Mouse (Mus musculus) c-Kit-positive CD71-positive TER-119-positive erythroid progenitor cells, embryonic 14.5 days (primary cell): ENCODE measurements around the gene Dao.

Experiments
- DNase-seq: peaks from one replicate; pipeline ENCODE4 v3.0.0-alpha.2; 2013; ENCODE audit warnings: low spot score

The Dao gene

GRCm38 (mm10) chr5:114027217-114027944 lies 23.9 kb downstream of the Dao start:
- DNase-seq = no peak

DNA sequence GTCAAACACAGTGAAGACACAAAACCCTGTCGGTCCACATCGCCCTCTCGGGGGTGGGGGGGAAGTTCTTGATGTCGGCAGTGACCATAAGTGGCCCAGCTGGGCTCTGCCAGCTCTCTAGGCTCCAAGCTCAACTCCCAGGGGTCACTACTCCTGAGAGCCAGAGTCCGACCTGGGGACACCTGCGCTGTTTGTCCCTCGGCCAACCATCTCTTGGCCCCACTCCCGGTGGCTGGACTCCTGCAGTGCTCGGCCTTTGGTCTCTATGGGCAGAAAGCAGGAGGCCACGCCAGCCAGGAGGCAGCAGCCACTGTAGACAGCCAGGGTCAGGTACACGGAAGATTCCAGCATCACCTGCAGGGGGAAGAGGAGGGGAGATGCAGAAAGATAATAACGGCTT lies 24.6 kb downstream of the Dao start:
- no peak for DNase-seq

GRCm38 (mm10) chr5:114030652-114031051 lies 27.1 kb downstream of the Dao start:
- no peak for DNase-seq

GRCm38 (mm10) chr5:114032161-114032763 lies 28.8 kb downstream of the Dao start:
- DNase-seq = no peak

DNA sequence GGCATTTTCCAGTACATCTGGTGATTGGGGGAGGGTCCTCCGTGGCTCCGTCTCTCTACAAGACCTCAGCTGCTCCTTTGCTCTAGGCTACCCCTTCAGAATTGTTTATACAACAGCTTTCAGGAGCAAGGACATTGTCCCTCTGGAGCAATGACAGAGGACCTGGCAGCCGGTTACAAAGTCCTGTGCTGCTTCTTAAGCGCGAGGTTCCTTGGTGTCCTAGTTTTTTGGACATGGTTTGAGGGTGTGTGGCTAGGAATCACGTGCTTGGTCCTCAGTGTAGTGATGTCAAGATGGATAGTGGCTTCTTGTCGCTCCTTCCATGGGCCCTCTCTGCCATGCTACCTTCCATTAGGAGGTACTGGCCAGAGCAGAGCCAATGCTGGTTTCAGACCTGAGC lies 30.9 kb downstream of the Dao start:
- no peak for DNase-seq

- DNase-seq = no peak
Observed at GRCm38 (mm10) chr5:114035111-114035510, 31.6 kb downstream of the Dao start.

- DNase-seq = no peak
Observed at GRCm38 (mm10) chr5:114040508-114040907, 37.0 kb downstream of the Dao start.

GRCm38 (mm10) chr5:114040911-114041310 lies 37.4 kb downstream of the Dao start:
- DNase-seq = no peak

DNA sequence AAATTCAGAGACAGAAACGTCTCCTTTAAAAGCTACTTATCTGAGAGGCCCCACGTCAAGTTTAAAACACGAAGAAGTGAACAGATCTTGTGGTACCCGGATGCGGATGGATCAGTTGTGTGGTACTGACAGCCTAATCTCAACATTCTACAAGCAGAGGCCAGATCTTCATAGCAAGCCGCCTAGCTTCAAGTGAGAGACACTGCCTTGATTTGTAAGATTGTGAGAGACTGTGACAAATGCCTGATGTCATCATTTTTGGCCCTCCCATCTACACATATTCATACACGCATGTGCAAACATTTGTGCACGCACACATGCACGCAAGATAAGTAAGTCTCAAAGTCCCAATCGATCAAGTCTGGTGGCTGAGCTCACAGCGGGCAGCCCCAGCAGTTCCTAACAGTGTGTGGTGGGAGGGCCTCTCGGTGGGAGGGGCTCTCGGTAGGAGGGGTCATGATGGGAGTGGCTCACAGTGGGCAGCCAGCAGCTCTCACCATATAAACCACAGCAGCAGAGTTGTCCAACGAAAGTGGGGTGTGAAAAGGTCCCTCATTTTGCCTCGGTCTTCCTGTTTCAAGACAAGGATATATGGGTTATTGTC lies 37.9 kb downstream of the Dao start:
- peak; percentile 18 for DNase-seq

DNA sequence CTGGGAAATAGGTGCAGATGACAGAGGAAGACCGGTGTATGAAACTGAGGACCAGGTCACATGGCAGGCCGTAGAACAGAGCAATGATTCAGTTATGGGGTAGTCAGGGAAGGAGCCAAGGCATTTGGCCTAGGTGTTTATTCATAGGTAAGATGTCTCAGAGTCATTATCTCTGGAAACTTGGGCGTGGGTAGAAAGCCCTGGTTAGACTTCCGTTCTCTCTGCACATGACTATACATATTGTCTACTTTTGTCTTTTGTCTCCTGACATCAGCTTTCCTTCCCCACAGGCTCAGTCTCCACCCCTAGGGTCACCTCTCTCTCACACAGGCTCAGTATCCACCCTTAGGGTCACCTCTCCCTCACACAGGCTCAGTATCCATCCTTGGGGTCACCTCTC lies 40.3 kb downstream of the Dao start:
- DNase-seq = no peak

DNA sequence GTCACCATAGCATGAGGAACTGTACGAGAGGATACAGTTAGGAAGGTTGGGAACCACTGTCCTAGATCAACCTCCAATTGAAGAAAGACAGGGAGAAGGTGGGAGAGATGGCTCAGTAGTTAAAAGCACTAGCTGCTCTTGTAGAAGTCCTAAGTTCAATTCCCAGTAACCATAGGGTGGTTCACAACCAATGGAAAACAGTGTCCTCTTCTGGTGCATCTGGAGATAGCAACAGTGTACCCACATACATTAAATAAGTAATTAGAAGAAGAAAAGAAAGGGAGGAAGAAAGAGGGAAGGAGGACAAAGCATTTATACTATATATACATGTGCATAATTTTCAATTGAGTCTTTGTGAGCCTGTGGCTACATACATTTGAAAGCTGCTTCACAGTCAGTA lies 41.6 kb downstream of the Dao start:
- DNase-seq = peak; percentile 36

DNA sequence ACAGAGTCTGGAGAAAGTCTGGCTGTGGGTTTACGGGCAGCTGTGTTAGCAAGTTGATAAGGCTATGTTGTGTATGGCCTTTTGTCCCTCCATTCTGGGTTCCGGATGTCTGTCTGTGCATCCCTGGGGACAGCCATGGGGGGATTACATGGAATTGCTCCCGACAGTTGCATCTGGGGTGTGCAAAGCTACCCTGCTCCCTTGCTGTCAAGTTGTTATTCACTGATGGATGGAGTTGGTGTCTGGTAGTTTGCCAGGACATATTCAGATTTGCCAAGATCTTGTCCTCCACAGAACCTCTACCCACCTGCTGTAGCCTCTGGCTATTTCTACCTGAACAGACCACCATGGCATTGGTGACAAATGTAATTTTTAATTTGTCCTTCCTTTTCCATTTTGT lies 42.6 kb downstream of the Dao start:
- DNase-seq = no peak

GRCm38 (mm10) chr5:114046604-114047003 lies 43.1 kb downstream of the Dao start:
- no peak for DNase-seq

- no peak for DNase-seq
Observed at GRCm38 (mm10) chr5:114047182-114047581, 43.7 kb downstream of the Dao start.

DNA sequence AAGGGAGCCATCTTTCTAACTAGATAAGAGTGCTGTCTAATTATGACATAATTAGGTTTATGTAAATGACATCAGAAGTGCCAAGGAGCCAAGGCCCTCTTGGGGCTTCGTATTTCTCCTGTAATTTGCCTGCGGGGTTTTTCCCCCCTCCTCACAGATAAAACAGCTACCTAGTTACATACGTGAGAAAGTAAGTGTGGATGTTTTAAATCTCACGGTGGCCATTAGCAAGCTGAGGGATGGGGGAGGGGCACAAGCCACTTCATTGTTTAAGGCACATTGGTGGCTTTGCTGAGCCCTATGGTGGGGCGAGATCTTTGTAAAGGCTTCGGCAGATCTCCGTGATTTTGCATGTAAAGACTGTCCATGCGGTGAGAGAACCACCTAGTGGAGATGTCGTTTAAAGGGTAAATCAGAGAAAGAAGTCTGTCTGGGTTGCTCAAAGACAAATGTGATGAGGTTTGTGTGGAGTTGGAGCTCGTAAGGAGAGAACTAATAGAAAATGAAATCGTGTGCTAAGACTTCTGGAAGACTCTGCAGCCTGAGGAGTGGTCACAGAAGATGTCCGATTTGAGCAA lies 45.3 kb downstream of the Dao start:
- DNase-seq = no peak

GRCm38 (mm10) chr5:114052246-114052761 lies 48.8 kb downstream of the Dao start:
- DNase-seq = peak; percentile 45

DNA sequence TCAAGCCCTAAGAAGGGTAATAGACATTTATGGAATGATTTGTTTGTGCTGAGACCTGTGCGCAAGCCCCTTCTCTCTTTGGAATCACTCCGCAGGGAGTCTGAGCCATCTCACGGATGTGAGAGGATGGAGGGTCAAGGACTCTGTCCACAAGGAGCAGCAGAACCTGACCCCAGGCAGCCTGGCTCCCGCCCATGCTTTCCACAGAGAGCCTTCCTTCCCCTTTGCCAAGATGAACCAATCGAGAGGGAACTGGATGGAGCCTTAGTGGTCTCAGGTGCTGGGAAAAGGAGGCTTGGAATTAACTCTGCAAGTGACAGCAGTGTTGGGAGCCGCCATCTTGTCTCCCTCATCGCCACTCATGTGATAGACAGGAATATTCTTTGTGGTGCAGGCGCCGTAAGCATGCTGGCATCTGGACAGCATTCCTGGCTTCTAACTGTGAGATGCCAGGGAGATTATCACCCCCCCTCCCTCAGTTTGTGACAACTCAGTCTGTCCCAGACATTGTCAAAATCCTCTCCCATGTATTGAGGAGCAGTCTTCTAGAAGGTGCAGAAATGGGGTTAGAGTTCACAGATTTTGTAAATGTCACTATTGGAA lies 53.7 kb downstream of the Dao start:
- no peak for DNase-seq

- no peak for DNase-seq
Observed at GRCm38 (mm10) chr5:114061675-114062074, 58.2 kb downstream of the Dao start.

GRCm38 (mm10) chr5:114063958-114064357 lies 60.5 kb downstream of the Dao start:
- DNase-seq = no peak

DNA sequence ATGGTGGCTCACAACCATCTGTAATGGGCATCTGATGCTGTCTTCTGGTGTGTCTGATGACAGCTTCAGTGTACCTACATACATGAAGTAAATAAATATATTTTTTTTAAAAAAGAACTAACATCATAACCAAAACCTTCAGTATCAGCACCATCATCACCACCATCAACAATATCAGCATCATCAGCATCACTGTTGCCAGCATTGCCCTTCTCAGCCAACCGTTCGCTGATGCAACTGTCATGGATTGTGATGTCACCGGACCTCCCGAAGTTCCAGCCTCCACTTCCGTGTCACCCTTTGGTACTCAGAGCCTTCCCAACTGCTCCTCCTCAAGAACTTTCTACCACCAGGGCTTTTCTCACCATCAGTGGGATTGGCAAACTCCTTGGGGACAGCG lies 61.7 kb downstream of the Dao start, which contains the start of gene Usp30:
Gene Usp30 (plus strand): TSS at position 301 of the 400 bp plus-strand sequence.
- no peak for DNase-seq

DNA sequence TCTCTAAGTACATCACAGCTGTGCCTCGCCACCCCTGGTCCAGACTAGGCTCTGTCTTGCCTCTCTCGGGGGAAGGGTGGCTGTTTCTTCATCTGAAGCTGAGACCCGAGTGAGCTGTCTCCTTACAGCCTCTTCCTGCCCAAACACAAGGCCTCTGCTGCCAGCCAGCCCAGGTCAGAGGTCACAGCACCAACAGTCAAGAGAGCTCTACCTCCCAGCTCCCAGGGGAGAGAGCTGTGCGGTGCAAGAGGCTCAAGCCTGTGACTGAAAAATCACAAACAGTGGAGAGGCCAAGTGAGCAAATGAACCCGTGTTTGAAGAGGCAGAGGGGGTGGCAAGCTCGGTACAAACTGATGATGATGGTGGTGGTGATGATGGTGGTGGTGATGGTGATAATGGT lies 63.1 kb downstream of the Dao start:
- DNase-seq = no peak

DNA sequence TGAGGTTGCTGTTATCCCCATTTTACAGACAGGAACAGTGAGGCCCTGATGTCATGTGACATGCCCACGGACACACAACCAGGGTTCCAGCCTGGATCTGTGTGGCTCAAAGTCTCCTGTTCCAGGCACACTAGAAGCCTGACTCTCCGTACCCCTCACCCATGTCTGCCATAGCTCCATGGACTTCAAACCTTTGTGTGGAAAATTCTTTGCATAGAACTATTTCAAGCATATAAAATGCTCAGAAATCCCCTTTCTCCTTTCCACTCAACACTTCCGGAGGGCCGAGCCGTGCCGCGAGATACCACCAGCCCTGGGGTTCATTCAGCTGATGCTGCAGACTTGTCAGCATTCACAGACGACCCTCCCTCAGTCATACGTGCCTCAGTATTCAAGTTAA lies 64.0 kb downstream of the Dao start:
- DNase-seq = no peak
